Mouse (Mus musculus): Measurements from ENCODE around the gene Camk1d. TPM values are rescaled to one million over a fixed set of nuclear protein-coding genes. Genes with fewer than 3 reads are reported as not detected.
"Not testable (repeated sequence)": the region's sequence is repeated elsewhere in the genome, so short reads cannot be mapped to it uniquely, and the experiment has no call there.

Camk1d gene
- polyA plus RNA-seq, 1 experiment from 2014 or later, result 1.5 TPM

DNA sequence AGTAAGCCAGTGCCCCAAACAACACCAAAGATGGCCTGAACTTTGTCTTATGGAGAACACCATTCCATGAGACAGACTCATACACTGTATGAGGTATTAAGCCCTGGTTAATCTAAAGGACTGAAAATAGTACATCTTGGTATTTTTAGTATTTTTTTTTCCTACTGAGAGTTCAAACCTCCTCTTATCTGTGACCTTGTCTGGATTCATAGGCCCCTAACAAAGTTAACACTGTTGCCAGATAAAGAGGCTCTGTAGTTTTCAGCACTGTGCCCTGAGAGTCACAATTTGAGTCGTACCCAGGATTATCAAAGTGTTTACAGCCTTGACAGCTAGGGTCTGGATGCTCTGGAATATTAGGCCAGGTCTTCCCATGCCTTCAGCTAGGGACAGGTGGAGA is 102.7 kb downstream of the Camk1d start:
- 71% methylated on average over 1 of the region's 1 CpGs for WGBS
- Histone ChIP-seq H3K27ac (ENCODE audit: low read length) (no peak overlapping the region), H3K4me3 (ENCODE audit: low read length) (no peak overlapping the region), H3K9me3 (ENCODE audit: low read length) (no peaks in the 10 kb centered on the region), H3K4me1 (ENCODE audit: insufficient read depth, low read length) (peaks cover 15% of the 10 kb centered on the region), H3K36me3 (ENCODE audit: insufficient read depth, low read length) (no peaks in the 10 kb centered on the region), H3K9ac (replicated peaks; ENCODE audit: low read length) (no peak overlapping the region), H3K27me3 (ENCODE audit: insufficient read depth, low read length) (no peaks in the 10 kb centered on the region), H3K4me2 (replicated peaks; ENCODE audit: low read depth, low read length) (no peak overlapping the region)
- ATAC-seq (ENCODE audit: low FRiP score, low TSS enrichment), result no peak

DNA sequence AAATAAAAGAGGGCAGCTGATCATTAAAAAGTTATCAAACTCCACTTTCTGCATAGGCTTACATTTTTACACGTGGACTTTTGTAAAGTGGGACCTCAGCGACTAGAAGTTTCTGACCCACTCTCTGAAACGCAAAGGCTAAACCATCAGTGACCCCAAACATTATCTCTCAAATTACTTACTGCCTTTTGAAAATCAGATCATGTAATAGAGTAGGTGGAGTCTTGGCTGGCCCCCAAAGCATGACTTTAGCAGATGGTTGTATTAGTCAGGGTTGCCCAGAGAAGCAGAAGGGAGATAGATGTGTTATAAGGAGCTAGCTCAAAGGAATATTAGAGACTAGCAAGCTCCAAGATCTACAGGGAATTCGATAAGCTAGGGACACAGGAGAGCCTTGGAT is 103.8 kb downstream of the Camk1d start:
- ATAC-seq (ENCODE audit: low FRiP score, low TSS enrichment), result no peak
- H3K27ac ChIP-seq (ENCODE audit: low read length), result no peak overlapping the region
- no peak overlapping the region for H3K4me2 ChIP-seq (replicated peaks; ENCODE audit: low read depth, low read length)
- H3K9me3 ChIP-seq (ENCODE audit: low read length), result no peaks in the 10 kb centered on the region
- H3K9ac ChIP-seq (replicated peaks; ENCODE audit: low read length), result no peak overlapping the region
- H3K36me3 ChIP-seq (ENCODE audit: insufficient read depth, low read length), result no peaks in the 10 kb centered on the region
- H3K4me1 ChIP-seq (ENCODE audit: insufficient read depth, low read length), result peaks cover 15% of the 10 kb centered on the region
- 76% methylated on average over 4 of the region's 4 CpGs for WGBS
- no peaks in the 10 kb centered on the region for H3K27me3 ChIP-seq (ENCODE audit: insufficient read depth, low read length)
- H3K4me3 ChIP-seq (ENCODE audit: low read length), result no peak overlapping the region

- Histone ChIP-seq H3K4me1 (ENCODE audit: insufficient read depth, low read length) (peaks cover 2% of the 10 kb centered on the region; the same call in 1 of the 2 replicates), H3K27ac (ENCODE audit: low read length) (no peak overlapping the region), H3K4me3 (ENCODE audit: low read length) (no peak overlapping the region), H3K9me3 (ENCODE audit: low read length) (no peaks in the 10 kb centered on the region), H3K27me3 (ENCODE audit: insufficient read depth, low read length) (no peaks in the 10 kb centered on the region), H3K9ac (replicated peaks; ENCODE audit: low read length) (no peak overlapping the region), H3K36me3 (ENCODE audit: insufficient read depth, low read length) (no peaks in the 10 kb centered on the region), H3K4me2 (replicated peaks; ENCODE audit: low read depth, low read length) (no peak overlapping the region)
- ATAC-seq (ENCODE audit: low FRiP score, low TSS enrichment), result no peak
- 76% methylated on average over 11 of the region's 11 CpGs for WGBS
Measured at GRCm38 (mm10) chr2:5607920-5608841, 106.1 kb downstream of the Camk1d start.

GRCm38 (mm10) chr2:5605849-5606248 is 108.5 kb downstream of the Camk1d start:
- Histone ChIP-seq H3K4me2 (replicated peaks; ENCODE audit: low read depth, low read length) (no peak overlapping the region), H3K27me3 (ENCODE audit: insufficient read depth, low read length) (no peaks in the 10 kb centered on the region), H3K9me3 (ENCODE audit: low read length) (no peaks in the 10 kb centered on the region), H3K9ac (replicated peaks; ENCODE audit: low read length) (no peak overlapping the region), H3K27ac (ENCODE audit: low read length) (no peak overlapping the region), H3K36me3 (ENCODE audit: insufficient read depth, low read length) (no peaks in the 10 kb centered on the region), H3K4me1 (ENCODE audit: insufficient read depth, low read length) (peaks cover 5% of the 10 kb centered on the region; the same call in 1 of the 2 replicates), H3K4me3 (ENCODE audit: low read length) (no peak overlapping the region)
- no peak for ATAC-seq (ENCODE audit: low FRiP score, low TSS enrichment)
- WGBS, result 78% methylated on average over 3 of the region's 3 CpGs

GRCm38 (mm10) chr2:5602044-5602443 is 112.3 kb downstream of the Camk1d start:
- H3K4me2 ChIP-seq (replicated peaks; ENCODE audit: low read depth, low read length), result no peak overlapping the region
- no peaks in the 10 kb centered on the region for H3K9me3 ChIP-seq (ENCODE audit: low read length)
- H3K4me3 ChIP-seq (ENCODE audit: low read length), result no peak overlapping the region
- H3K27ac ChIP-seq (ENCODE audit: low read length), result no peak overlapping the region
- H3K4me1 ChIP-seq (ENCODE audit: insufficient read depth, low read length), result peaks cover 5% of the 10 kb centered on the region; the same call in 1 of the 2 replicates
- no peaks in the 10 kb centered on the region for H3K36me3 ChIP-seq (ENCODE audit: insufficient read depth, low read length)
- 79% methylated on average over 1 of the region's 1 CpGs for WGBS
- no peaks in the 10 kb centered on the region for H3K27me3 ChIP-seq (ENCODE audit: insufficient read depth, low read length)
- no peak for ATAC-seq (ENCODE audit: low FRiP score, low TSS enrichment)
- no peak overlapping the region for H3K9ac ChIP-seq (replicated peaks; ENCODE audit: low read length)

DNA sequence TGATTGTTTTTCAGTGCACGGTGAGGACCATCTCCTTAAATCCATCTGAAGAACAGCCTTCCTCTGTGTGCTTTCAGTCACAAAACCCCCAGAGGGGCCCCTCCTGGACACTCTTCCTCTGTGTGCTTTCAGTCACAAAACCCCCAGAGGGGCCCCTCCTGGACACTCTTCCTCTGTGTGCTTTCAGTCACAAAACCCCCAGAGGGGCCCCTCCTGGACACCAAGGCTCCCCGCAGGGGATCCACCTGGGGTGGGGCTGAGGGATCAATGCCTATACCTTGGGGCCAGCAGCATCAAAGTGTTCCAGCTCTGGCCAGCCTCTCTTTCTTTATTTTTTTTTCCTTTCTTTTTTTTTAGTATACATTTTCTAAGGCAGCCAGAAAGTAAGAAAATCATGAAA is 113.1 kb downstream of the Camk1d start:
- H3K4me3 ChIP-seq (ENCODE audit: low read length); H3K4me1 ChIP-seq (ENCODE audit: insufficient read depth, low read length); H3K27ac ChIP-seq (ENCODE audit: low read length); H3K9ac ChIP-seq (replicated peaks; ENCODE audit: low read length); H3K27me3 ChIP-seq (ENCODE audit: insufficient read depth, low read length); H3K36me3 ChIP-seq (ENCODE audit: insufficient read depth, low read length); H3K4me2 ChIP-seq (replicated peaks; ENCODE audit: low read depth, low read length); H3K9me3 ChIP-seq (ENCODE audit: low read length): not testable (repeated sequence)
- ATAC-seq (ENCODE audit: low FRiP score, low TSS enrichment), result peak; percentile 63; the same call in 1 of the 2 replicates
- WGBS, result 2% methylated on average over 2 of the region's 2 CpGs

DNA sequence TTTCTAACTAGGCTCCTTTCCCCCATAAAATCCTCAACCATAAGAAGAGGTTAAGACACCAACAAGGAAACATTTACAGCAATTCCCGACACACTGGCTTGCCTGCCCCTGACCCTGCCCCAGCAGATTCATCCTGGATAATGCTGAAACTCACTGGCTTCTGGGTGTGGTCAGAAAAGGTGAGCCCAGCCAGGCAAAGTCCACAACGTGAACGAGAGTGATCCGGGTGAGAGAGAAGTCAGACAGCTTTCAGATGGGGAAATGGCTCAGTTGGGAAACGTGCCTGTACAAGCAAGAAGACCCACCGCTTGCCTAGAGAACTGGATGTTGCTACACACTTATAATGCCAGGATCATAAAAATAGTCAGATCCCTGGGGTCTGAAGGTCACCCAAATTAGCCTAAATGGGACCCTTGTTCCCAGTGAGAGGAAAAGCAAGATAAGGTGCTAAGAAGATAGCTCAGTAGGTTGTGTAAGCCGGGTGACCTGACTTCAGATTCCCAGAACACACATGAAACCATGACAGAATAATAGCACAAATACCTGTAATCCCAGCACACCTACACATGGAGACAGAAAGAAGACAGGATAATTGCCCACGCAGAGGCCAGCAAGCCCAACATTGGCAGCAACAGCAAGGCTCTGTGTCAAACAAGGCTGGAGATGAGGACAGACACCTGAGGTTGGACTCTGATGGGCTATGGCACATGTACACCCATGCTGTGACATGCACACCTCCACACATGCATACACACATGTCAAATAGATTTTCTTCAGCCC is 113.9 kb downstream of the Camk1d start:
- H3K4me2 ChIP-seq (replicated peaks; ENCODE audit: low read depth, low read length), result no peak overlapping the region
- no peak overlapping the region for H3K9ac ChIP-seq (replicated peaks; ENCODE audit: low read length)
- H3K36me3 ChIP-seq (ENCODE audit: insufficient read depth, low read length), result no peaks in the 10 kb centered on the region
- no peak overlapping the region for H3K27ac ChIP-seq (ENCODE audit: low read length)
- no peaks in the 10 kb centered on the region for H3K9me3 ChIP-seq (ENCODE audit: low read length)
- H3K27me3 ChIP-seq (ENCODE audit: insufficient read depth, low read length), result no peaks in the 10 kb centered on the region
- peaks cover 5% of the 10 kb centered on the region; the same call in 1 of the 2 replicates for H3K4me1 ChIP-seq (ENCODE audit: insufficient read depth, low read length)
- no peak for ATAC-seq (ENCODE audit: low FRiP score, low TSS enrichment)
- H3K4me3 ChIP-seq (ENCODE audit: low read length), result no peak overlapping the region
- 64% methylated on average over 8 of the region's 8 CpGs for WGBS

DNA sequence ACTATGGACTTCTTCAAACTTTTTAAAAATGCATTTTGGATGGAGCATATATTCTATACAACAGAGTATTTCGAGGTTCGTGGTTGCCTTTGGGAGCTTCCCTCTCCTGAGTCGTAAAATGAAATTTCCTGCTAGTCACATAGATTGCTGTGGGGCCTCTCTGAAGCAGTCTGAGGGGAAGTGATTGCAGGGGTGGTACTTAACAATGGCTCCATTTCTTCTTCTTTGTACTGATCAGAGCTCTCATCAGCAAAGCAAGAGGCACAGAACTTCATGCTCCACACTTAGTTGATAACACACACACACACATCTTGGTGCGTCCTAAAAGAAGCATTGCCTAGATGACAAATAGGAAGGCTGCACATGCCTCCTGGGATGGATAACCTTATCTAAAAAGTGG is 114.6 kb downstream of the Camk1d start:
- H3K27ac ChIP-seq (ENCODE audit: low read length), result no peak overlapping the region
- H3K4me2 ChIP-seq (replicated peaks; ENCODE audit: low read depth, low read length), result no peak overlapping the region
- no peak overlapping the region for H3K4me3 ChIP-seq (ENCODE audit: low read length)
- H3K4me1 ChIP-seq (ENCODE audit: insufficient read depth, low read length), result peaks cover 5% of the 10 kb centered on the region; the same call in 1 of the 2 replicates
- no peaks in the 10 kb centered on the region for H3K9me3 ChIP-seq (ENCODE audit: low read length)
- no peak for ATAC-seq (ENCODE audit: low FRiP score, low TSS enrichment)
- no peaks in the 10 kb centered on the region for H3K36me3 ChIP-seq (ENCODE audit: insufficient read depth, low read length)
- no peak overlapping the region for H3K9ac ChIP-seq (replicated peaks; ENCODE audit: low read length)
- H3K27me3 ChIP-seq (ENCODE audit: insufficient read depth, low read length), result no peaks in the 10 kb centered on the region
- 33% methylated on average over 4 of the region's 4 CpGs for WGBS

GRCm38 (mm10) chr2:5598533-5598932 is 115.8 kb downstream of the Camk1d start:
- Histone ChIP-seq H3K9ac (replicated peaks; ENCODE audit: low read length) (no peak overlapping the region), H3K4me1 (ENCODE audit: insufficient read depth, low read length) (peaks cover 5% of the 10 kb centered on the region; the same call in 1 of the 2 replicates), H3K27me3 (ENCODE audit: insufficient read depth, low read length) (no peaks in the 10 kb centered on the region), H3K4me2 (replicated peaks; ENCODE audit: low read depth, low read length) (no peak overlapping the region), H3K36me3 (ENCODE audit: insufficient read depth, low read length) (no peaks in the 10 kb centered on the region), H3K9me3 (ENCODE audit: low read length) (no peaks in the 10 kb centered on the region), H3K4me3 (ENCODE audit: low read length) (no peak overlapping the region), H3K27ac (ENCODE audit: low read length) (no peak overlapping the region)
- no peak for ATAC-seq (ENCODE audit: low FRiP score, low TSS enrichment)
- 94% methylated on average over 5 of the region's 5 CpGs for WGBS
